Mouse (Mus musculus) 3T3-L1 (cell line): ENCODE data around the gene Ak3.

Experiments used
- DNase-seq: peaks from one replicate; pipeline ENCODE4 v3.0.0-alpha.2; 2015; ENCODE audit warnings: low read depth, low spot score

Ak3 gene

GRCm38 (mm10) chr19:28995366-28995765, 52.4 kb downstream of the Ak3 start:
- no peak for DNase-seq

GRCm38 (mm10) chr19:28994870-28995269, 52.9 kb downstream of the Ak3 start:
- no peak for DNase-seq

GRCm38 (mm10) chr19:28991391-28991790, 56.4 kb downstream of the Ak3 start:
- peak; percentile 45 for DNase-seq

- DNase-seq = peak; percentile 66
Measured at GRCm38 (mm10) chr19:28990590-28991221, 57.1 kb downstream of the Ak3 start.

GRCm38 (mm10) chr19:28990194-28990589, 57.6 kb downstream of the Ak3 start, which contains the start of gene Cdc37l1:
TSS of gene Cdc37l1 (plus strand) at chr19:28990352.
- peak; percentile 97 for DNase-seq

GRCm38 (mm10) chr19:28989515-28989914, 58.2 kb downstream of the Ak3 start:
- peak; percentile 30 for DNase-seq

GRCm38 (mm10) chr19:28982617-28983016, 65.1 kb downstream of the Ak3 start:
- DNase-seq = no peak

- DNase-seq = peak; percentile 70
Measured at GRCm38 (mm10) chr19:28974862-28975611, 72.7 kb downstream of the Ak3 start.
